Mouse (Mus musculus): ENCODE results near the gene Adam12. TPM values are rescaled to one million over a fixed set of nuclear protein-coding genes. Genes with fewer than 3 reads are reported as not detected.

Adam12 gene
- total RNA-seq, 2 experiments from 2014 or later, result 8.1 to 8.7 TPM

GRCm38 (mm10) chr7:134088548-134089347 lies 143.2 kb downstream of the Adam12 start:
- DNase-seq (ENCODE audit: extremely low spot score in 1 of 2, low spot score in 1 of 2), result no peak

DNA sequence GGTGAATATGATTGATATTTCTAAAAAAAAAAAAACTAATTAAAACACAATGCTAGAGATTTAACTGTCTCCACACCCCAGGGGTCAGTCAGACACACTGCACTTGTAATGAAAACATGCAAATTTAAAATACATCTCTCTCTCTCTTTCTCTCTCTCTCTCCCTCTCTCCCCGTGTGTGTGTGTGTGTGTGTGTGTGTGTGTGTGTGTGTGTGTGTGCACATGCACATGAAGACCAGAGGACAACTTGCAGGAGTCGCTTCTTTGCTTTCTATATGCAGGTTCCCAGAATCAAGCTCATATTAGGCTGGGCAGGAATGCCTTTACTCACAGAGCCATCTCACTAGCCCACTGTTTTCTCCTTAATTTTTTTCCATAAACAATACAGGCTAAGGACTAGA lies 146.6 kb downstream of the Adam12 start:
- DNase-seq (ENCODE audit: extremely low spot score in 1 of 2, low spot score in 1 of 2), result no peak

DNA sequence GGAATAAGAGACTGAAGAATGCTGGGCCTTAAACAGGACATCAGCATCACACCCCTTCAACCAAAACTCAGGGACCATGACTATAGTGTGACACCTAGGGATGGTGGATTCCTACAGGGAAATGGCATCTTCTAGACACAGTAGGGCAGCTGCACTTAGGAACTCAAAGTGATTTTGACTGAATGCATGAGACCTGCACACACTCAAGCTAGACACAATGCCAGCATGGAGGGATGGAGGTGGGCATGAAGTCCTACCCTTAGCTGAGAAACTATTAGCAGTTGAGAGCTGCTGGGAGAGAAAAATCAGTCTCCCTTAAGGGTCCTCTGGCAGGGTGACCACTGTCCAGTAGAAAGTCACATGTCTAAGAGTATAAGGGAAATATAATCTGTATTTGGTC lies 147.0 kb downstream of the Adam12 start:
- no peak for DNase-seq (ENCODE audit: extremely low spot score in 1 of 2, low spot score in 1 of 2)

- no peak for DNase-seq (ENCODE audit: extremely low spot score in 1 of 2, low spot score in 1 of 2)
Measured at GRCm38 (mm10) chr7:134081307-134082072, 150.5 kb downstream of the Adam12 start.

DNA sequence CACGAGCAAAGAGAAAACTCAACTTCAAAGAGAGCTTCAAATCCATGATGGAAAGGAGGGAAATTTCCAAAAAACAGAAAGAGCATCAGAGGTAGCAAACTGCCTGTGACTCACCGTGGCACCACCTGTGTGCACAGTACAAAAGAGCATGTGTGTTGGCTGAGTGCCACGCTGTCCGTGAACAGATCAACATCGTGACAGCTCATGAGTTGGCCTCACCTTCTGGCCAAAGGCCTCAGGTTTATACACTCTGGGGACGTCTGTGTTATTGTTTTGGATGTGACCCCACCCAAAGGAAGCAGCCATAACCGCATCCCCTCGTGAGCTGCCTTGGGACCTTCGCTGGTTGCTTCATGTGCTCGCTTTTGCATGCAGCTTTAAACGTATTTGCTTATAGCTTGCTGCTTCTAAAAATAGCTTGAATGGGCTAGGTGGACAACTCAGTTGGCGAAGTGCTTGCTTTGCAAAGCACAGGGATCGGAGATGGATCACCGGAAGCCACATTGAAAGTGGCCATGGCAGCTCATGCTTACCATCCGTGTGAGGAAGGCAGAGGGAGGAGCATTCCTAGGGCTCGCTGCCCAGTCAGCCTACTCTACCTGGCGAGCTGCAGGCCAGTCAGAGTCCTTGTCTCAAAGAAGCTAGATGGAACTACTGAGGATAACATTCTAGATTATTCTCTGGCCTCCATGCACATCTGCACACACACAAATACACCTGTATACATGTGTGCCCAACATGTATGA lies 151.8 kb downstream of the Adam12 start:
- no peak for DNase-seq (ENCODE audit: extremely low spot score in 1 of 2, low spot score in 1 of 2)

DNA sequence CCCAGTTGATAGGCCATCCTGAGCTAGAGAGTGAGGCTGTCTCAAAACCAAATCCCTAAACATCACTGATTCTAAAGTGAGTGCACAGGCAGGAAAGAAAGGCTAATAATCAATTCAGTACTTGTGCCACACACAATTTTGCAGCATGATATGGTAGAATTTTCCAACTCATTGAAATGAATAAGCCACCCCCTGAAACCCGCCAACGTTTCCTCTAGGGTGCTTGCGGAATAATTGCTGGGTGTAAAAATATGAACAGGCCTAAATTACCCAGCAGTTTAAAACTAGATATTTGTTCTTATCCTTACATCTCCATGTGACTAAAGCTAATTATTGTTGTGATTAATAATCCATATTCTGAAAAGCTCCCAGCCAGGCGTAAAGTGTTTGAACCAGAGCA lies 154.3 kb downstream of the Adam12 start:
- no peak for DNase-seq (ENCODE audit: extremely low spot score in 1 of 2, low spot score in 1 of 2)

GRCm38 (mm10) chr7:134073011-134073410 lies 158.9 kb downstream of the Adam12 start:
- DNase-seq (ENCODE audit: extremely low spot score in 1 of 2, low spot score in 1 of 2), result no peak

DNA sequence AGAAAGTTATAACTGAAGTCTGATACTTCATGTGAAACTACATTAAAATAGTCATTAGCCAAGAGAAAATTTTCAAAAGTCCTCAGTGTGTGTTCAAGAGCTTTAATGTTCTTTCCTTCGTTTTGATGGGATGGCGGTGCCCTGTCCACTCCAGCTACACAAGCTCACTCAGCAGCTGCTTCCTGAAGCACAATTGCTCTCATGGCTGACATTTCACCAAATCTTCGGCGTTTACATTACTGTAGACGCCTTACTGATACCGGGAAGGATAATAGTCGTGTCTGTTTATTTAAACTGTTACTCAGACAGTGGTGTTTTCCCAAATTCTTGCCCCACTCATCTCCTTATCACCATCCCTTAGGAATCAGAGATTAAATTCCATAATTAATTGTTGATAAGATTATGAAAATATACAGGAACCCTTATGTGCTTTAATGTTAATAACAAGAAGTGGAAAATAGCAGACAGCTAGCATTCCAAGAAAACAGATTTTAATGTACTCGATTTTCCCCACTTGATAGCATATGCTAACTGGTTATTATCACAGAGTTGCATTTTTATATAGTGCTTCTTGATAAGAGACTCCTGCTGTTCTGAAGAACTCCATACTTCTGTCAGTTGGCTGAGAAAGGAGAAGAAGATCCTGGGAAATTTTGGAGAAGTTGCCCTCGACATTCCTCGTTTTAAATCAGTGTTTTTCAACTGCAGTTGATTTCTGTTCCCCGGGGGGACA lies 160.6 kb downstream of the Adam12 start:
- DNase-seq (ENCODE audit: extremely low spot score in 1 of 2, low spot score in 1 of 2), result no peak

- DNase-seq (ENCODE audit: extremely low spot score in 1 of 2, low spot score in 1 of 2), result no peak
Measured at GRCm38 (mm10) chr7:134062629-134063028, 169.3 kb downstream of the Adam12 start.

DNA sequence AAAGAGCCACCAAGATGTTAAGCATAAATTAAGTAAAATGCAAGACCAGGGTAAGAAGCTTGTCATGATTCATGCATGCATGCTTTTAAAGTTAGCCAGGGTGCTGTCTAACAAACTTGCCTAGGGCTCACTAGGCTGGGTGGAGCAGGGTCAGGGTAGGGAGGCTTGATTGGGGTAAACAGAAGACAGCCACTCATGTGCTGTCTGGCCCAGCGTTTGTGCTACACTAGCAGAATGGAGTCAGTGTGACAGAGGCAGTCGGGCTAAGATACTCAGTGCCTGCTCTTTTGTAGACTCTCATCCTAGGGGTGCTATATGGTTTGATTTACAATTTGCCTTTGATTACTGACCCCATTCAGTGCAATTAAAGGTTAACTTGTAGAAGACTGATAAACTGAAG lies 179.5 kb downstream of the Adam12 start:
- no peak for DNase-seq (ENCODE audit: extremely low spot score in 1 of 2, low spot score in 1 of 2)

DNA sequence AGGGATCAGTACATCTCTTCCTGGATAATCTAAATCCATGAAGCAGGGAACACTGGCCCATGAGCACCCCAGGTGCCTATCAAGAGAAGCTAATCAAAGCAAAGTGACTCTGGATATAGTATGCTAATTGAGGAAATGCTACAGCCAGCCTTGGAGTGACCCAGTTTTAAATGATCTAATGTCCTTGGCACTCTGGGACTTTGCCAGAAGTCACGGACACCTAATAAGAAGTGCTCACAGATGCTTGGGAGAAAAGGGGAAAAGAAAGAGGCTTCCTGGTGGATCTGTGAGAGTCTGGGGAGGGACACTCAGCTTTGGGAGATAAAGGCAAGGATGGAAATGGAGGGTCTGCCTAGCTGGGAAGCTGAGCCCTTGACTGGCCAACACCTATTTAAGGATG lies 181.6 kb downstream of the Adam12 start:
- DNase-seq (ENCODE audit: extremely low spot score in 1 of 2, low spot score in 1 of 2), result no peak

GRCm38 (mm10) chr7:134046376-134046775 lies 185.6 kb downstream of the Adam12 start:
- DNase-seq (ENCODE audit: extremely low spot score in 1 of 2, low spot score in 1 of 2), result no peak

DNA sequence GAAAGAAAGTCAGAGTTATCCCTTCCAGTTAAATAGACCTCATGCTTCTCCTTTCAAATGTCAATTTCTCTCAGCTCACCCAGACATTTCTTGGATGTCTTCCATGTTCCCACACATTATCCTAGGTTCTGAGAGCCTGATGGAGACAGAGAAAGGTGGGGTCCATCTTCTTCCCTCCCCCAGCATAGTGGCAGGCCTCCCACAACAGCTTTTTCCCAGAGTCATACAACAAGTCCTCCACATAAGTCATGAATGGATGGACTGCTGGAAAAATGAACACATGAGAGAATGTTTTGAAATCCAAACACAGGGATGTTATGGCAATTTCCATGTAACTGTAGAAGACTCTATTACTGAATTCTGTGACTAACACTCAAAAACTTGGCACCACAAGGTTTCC lies 188.4 kb downstream of the Adam12 start:
- no peak for DNase-seq (ENCODE audit: extremely low spot score in 1 of 2, low spot score in 1 of 2)

DNA sequence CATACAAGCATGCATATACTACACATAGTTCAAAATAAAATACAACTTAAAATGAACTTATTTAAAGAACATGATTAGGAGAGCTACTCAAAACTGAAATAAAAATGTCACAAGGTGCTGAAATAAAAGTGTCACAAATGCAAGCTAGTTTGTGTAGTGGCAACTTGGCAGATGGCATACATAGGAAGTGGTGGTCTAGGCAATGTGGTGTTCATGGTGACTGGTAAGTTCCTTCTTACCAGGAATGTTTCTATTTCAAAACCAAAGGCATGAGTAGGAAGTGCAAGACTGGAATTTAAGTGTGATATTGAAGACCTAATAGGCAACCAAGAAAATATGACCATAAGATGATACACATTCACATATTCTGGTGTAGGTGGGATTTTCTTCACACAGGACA lies 189.3 kb downstream of the Adam12 start:
- no peak for DNase-seq (ENCODE audit: extremely low spot score in 1 of 2, low spot score in 1 of 2)

DNA sequence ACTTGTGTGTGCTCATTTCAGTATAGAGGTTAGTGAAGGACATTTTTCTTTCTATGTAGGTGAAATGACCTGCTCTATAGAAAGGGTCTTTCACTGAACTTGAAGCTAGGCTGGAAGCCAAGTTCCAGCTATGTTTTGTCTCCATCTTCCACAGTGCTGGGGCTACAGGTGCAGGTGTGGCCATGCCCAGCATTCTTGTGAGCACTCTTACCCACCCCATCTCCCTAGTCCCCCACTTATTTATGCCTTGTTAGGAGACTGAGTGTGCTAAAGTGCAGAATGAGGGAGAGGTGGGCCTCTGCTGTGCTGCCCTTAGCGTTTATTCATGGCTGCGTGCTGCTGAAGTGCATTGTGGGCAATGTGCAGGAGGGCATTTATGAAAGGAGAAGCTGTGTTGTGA lies 198.0 kb downstream of the Adam12 start:
- no peak for DNase-seq (ENCODE audit: extremely low spot score in 1 of 2, low spot score in 1 of 2)

DNA sequence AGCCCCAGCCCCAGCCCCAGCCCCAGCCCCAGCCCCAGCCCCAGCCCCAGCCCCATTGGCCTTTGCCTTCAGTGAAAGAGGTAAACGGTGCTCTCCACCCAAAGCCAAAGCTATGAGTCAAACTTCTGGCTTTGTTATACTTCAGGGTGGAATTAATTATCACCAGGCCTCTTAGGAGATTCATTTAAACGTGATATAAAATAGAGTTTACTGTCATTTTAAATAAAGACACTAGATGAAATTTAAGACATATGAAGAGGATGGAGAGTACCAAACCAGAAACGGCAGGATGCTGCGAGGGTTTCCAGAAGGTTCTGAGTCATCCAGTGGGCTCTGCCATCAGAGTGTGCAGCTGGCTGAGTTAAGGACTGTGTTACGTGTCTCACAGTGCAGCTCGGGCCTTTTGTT lies 199.0 kb downstream of the Adam12 start:
- DNase-seq (ENCODE audit: extremely low spot score in 1 of 2, low spot score in 1 of 2), result no peak

GRCm38 (mm10) chr7:134031787-134032186 lies 200.2 kb downstream of the Adam12 start:
- DNase-seq (ENCODE audit: extremely low spot score in 1 of 2, low spot score in 1 of 2), result no peak

DNA sequence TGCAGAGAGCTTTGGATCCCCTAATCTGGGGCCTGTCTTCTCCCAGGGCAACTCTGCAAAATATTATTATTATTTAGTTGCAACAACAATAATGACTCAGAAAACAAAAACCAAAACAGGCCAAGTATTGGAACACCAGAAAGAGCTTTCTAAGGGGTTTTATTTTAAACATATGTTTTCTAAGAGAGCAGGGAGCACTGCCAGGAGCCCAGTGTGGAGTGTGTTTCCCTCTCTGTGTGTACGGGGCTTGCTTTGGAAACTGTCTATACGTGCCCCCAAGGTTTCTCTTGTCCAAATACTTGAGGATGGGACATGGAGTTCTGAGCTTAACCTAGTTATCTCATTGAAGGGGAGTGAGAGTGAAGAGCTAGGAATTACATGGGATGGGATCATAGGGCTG lies 200.7 kb downstream of the Adam12 start:
- DNase-seq (ENCODE audit: extremely low spot score in 1 of 2, low spot score in 1 of 2), result no peak

GRCm38 (mm10) chr7:134028281-134028830 lies 203.6 kb downstream of the Adam12 start:
- no peak for DNase-seq (ENCODE audit: extremely low spot score in 1 of 2, low spot score in 1 of 2)

DNA sequence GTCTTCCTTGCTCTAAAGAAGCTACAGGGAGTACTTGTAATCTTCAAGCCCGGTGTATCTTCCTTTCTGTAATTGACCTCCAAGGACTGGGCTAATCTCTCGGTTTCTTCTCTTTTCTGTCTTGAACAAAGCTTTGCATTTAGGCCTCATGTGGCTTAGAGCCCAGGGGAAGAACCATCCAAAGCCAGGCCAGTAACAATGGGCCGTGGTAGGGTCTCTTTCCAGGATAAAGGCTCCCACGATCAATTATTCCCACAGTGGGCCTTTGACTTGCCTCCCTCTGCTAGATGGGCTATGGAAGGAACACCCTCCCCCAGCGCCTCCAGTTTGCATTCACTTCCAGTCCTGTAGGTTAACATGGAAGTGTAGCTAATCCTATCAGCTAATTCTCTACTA lies 204.9 kb downstream of the Adam12 start:
- no peak for DNase-seq (ENCODE audit: extremely low spot score in 1 of 2, low spot score in 1 of 2)

Measured in layer of hippocampus, postnatal 25 days (tissue).